Mouse (Mus musculus): ENCODE data around the gene Csf3. TPM values are rescaled to one million over a fixed set of nuclear protein-coding genes. Genes with fewer than 3 reads are reported as not detected.

Csf3 gene
- total and polyA plus RNA-seq, 2 experiments from 2014 or later = not detected

DNA sequence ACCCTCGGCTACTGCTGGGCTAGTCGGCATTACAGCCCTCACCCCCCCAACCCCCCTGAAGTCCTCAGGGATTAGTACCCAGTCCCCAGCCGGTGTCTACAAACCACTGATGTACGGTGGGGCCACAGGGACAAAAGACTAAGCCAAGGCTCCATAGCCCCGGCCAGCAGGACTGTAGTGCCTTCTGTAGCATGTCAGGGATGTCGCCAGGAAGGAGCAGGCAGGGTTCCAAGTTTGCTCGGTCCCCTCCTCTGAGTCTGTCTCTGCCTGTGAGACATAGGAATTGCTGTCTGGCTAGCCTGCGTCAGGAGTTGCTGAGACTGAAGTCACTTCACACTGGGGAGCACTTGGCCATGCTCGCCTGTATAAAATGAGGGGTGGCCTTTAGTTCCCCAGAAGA lies 6.8 kb upstream of the Csf3 start:
- Histone ChIP-seq H3K36me3 (ENCODE audit: insufficient read depth, low read length) (peaks cover 58% of the 10 kb centered on the region), H3K27me3 (ENCODE audit: insufficient read depth, low read length) (no peaks in the 10 kb centered on the region), H3K4me2 (ENCODE audit: low read depth, low read length) (no peak overlapping the region), H3K4me3 (ENCODE audit: low read length) (no peak overlapping the region), H3K9me3 (ENCODE audit: low read length) (no peaks in the 10 kb centered on the region), H3K27ac (no peak overlapping the region), H3K9ac (replicated peaks; ENCODE audit: low read length) (no peak overlapping the region), H3K4me1 (ENCODE audit: insufficient read depth, low read length) (no peaks in the 10 kb centered on the region)
- WGBS = 57% methylated on average over 9 of the region's 9 CpGs
- no peak for TF ChIP-seq CTCF (IDR thresholded peaks at IDR 0.05; ENCODE audit: low read depth)
- ATAC-seq = no peak
- no peak for DNase-seq (ENCODE audit: low spot score)

DNA sequence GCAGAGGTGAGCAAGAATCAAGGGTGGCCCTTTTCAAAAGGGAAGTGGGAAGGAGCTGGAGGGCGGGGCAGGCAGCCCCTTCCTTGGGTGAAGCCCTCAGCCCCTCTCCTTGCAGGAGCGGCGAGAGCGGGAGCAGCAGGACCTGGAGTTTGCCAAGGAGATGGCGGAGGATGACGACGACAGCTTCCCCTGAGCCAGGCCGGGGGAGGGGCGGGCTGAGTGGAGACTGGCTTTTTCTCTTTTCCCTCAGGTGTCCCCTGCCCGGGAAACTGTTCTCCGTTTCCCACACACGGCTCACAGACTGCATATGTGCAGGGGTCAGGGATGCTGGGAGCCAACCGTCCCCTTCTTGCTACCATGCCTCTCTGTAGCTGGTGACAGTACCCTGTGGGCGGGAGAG lies 5.7 kb upstream of the Csf3 start:
- no peak overlapping the region for H3K9ac ChIP-seq (replicated peaks; ENCODE audit: low read length)
- no peaks in the 10 kb centered on the region for H3K4me1 ChIP-seq (ENCODE audit: insufficient read depth, low read length)
- DNase-seq (ENCODE audit: low spot score) (no peak), ATAC-seq (no peak)
- TF ChIP-seq CTCF (IDR thresholded peaks at IDR 0.05; ENCODE audit: low read depth) = no peak
- 74% methylated on average over 14 of the region's 14 CpGs for WGBS
- H3K9me3 ChIP-seq (ENCODE audit: low read length) = no peaks in the 10 kb centered on the region
- H3K4me2 ChIP-seq (ENCODE audit: low read depth, low read length) = no peak overlapping the region
- H3K36me3 ChIP-seq (ENCODE audit: insufficient read depth, low read length) = peaks cover 47% of the 10 kb centered on the region
- H3K27me3 ChIP-seq (ENCODE audit: insufficient read depth, low read length) = no peaks in the 10 kb centered on the region
- H3K27ac ChIP-seq = no peak overlapping the region; the same call in 1 of the 2 replicates
- no peak overlapping the region for H3K4me3 ChIP-seq (ENCODE audit: low read length)

DNA sequence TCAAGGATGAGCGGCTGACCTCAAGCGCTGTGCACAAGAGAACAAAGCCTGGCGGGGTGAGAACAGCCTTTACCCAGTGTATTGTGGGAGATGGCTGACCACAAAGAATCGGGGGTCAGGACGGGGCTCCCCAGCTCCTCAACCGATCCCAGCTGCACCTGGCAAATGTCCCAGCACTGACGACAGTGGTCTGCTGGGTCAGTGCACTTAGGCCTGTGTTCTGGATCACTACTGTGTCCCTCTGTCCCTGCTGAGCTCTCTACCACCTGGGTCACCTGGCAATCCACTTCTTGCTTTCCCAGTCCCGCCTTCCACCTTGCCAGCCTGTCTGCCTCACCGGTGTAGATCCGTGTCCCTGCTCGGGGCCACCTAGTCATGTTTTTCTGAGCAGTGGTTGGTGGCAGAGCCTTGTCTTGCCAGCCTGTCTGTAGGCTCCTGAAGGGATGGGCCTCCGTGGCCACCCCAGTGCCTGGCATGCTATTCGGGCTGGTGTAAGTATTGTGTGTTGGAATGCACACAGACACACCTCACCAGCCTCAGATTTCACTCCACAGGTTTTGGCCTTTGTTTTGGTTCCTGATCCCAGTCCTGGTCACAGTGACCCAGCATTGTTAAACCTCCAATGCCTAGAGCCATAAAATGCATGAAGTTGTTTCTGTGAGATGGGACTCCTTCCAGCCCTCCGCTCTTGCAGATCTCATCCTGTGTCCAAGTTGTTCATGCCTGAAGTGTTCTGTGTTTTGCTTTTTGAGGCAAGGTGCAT lies 4.4 kb upstream of the Csf3 start:
- H3K27ac ChIP-seq = no peak overlapping the region
- peaks cover 35% of the 10 kb centered on the region for H3K36me3 ChIP-seq (ENCODE audit: insufficient read depth, low read length)
- 82% methylated on average over 14 of the region's 14 CpGs for WGBS
- no peaks in the 10 kb centered on the region for H3K27me3 ChIP-seq (ENCODE audit: insufficient read depth, low read length)
- DNase-seq (ENCODE audit: low spot score) = no peak
- H3K9me3 ChIP-seq (ENCODE audit: low read length) = no peaks in the 10 kb centered on the region
- H3K9ac ChIP-seq (replicated peaks; ENCODE audit: low read length) = no peak overlapping the region
- H3K4me2 ChIP-seq (ENCODE audit: low read depth, low read length) = no peak overlapping the region
- TF ChIP-seq CTCF (IDR thresholded peaks at IDR 0.05; ENCODE audit: low read depth) = no peak
- no peaks in the 10 kb centered on the region for H3K4me1 ChIP-seq (ENCODE audit: insufficient read depth, low read length)
- no peak overlapping the region for H3K4me3 ChIP-seq (ENCODE audit: low read length)
- no peak for ATAC-seq

DNA sequence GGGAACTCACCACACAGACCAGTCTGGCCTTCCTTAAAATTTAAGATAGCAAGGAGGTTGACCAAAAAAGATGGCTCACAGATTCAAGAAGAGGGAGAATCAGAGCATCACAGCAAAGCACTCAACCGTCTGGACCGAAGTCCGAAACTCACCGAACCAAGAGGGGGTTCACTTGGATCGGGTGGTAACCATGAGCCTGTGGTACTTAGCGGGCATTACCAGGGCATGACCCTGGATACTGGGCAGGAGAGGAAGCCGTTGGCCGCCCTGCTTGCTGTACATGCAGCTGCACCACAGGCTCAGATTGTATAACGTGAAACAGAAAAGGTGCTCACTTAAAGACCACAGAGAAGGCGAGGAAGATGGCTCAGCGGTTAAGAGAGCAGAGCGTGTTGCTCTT lies 3.8 kb upstream of the Csf3 start:
- peaks cover 29% of the 10 kb centered on the region for H3K36me3 ChIP-seq (ENCODE audit: insufficient read depth, low read length)
- no peak overlapping the region for H3K27ac ChIP-seq
- no peaks in the 10 kb centered on the region for H3K4me1 ChIP-seq (ENCODE audit: insufficient read depth, low read length)
- H3K9me3 ChIP-seq (ENCODE audit: low read length) = no peaks in the 10 kb centered on the region
- H3K4me2 ChIP-seq (ENCODE audit: low read depth, low read length) = no peak overlapping the region
- no peak overlapping the region for H3K9ac ChIP-seq (replicated peaks; ENCODE audit: low read length)
- DNase-seq (ENCODE audit: low spot score) (no peak), ATAC-seq (no peak)
- 91% methylated on average over 12 of the region's 12 CpGs for WGBS
- H3K27me3 ChIP-seq (ENCODE audit: insufficient read depth, low read length) = no peaks in the 10 kb centered on the region
- no peak overlapping the region for H3K4me3 ChIP-seq (ENCODE audit: low read length)
- TF ChIP-seq CTCF (IDR thresholded peaks at IDR 0.05; ENCODE audit: low read depth) = no peak

DNA sequence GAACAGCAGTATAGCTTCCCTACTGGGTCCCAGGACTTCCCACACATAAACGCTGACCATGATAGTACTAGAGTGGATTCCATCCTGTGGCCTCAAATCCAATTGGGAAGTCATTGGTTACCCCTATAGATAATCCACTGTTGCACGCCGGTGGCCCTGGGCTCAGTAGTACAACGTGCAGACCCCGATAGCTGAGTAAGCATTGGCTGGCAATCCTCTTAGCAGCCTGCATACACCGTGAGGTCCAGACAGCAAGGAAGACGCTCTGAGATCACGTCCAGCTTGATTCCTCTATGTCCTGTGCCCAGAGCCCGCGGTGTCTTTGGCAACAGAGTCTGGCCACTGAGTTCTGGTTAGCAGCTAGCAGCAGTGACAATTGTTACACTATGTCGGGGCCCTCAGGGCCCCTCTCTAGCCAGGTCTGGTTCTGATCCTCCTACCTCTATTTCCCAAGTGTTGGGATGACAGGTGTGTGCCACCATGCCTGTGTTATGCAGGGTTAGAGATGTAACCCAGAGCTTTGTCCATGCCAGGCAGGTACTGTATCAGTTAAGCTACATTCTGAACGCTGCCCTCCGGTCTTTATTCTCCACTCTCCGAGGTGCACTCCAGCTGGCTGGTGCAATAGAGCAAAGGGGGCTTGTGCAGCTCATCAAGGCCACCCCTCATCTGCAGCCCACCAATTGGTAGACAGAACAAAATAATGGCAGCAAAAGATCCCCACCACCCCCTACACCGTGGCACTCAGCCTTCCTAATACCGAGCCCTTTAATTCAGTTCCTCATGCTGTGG lies 2.0 kb upstream of the Csf3 start:
- Histone ChIP-seq H3K9ac (replicated peaks; ENCODE audit: low read length) (no peak overlapping the region), H3K27me3 (ENCODE audit: insufficient read depth, low read length) (no peaks in the 10 kb centered on the region), H3K4me3 (ENCODE audit: low read length) (no peak overlapping the region), H3K4me2 (ENCODE audit: low read depth, low read length) (no peak overlapping the region), H3K36me3 (ENCODE audit: insufficient read depth, low read length) (peaks cover 15% of the 10 kb centered on the region), H3K4me1 (ENCODE audit: insufficient read depth, low read length) (no peaks in the 10 kb centered on the region), H3K27ac (no peak overlapping the region), H3K9me3 (ENCODE audit: low read length) (no peaks in the 10 kb centered on the region)
- WGBS = 82% methylated on average over 16 of the region's 16 CpGs
- no peak for ATAC-seq
- no peak for DNase-seq (ENCODE audit: low spot score)
- TF ChIP-seq CTCF (IDR thresholded peaks at IDR 0.05; ENCODE audit: low read depth) = no peak

DNA sequence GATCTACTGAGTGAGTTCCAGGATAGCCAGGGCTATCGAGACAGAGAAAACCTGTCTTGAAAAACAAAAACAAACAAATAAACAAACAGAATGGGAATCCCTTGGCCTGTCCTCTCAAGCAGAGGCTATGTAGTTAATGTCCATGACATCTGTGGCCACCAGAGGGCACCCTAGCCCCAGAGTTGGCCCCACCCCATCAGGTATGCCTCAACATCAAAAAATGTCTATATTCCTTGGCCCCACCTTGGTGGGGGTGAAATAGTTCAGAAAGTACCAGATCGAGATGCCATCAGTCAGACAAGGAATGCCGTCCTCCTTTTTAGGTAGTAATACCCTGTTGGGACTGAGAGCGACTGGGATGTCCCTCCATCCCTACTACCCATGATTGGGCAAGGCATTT lies 1.2 kb upstream of the Csf3 start:
- Histone ChIP-seq H3K9ac (replicated peaks; ENCODE audit: low read length) (no peak overlapping the region), H3K4me2 (ENCODE audit: low read depth, low read length) (no peak overlapping the region), H3K27ac (no peak overlapping the region), H3K4me3 (ENCODE audit: low read length) (no peak overlapping the region), H3K36me3 (ENCODE audit: insufficient read depth, low read length) (peaks cover 10% of the 10 kb centered on the region), H3K9me3 (ENCODE audit: low read length) (no peaks in the 10 kb centered on the region), H3K4me1 (ENCODE audit: insufficient read depth, low read length) (no peaks in the 10 kb centered on the region), H3K27me3 (ENCODE audit: insufficient read depth, low read length) (no peaks in the 10 kb centered on the region)
- DNase-seq (ENCODE audit: low spot score) (peak; percentile 81), ATAC-seq (peak; percentile 69)
- peak; percentile 90 for TF ChIP-seq CTCF (IDR thresholded peaks at IDR 0.05; ENCODE audit: low read depth)
- 35% methylated on average over 4 of the region's 4 CpGs for WGBS

DNA sequence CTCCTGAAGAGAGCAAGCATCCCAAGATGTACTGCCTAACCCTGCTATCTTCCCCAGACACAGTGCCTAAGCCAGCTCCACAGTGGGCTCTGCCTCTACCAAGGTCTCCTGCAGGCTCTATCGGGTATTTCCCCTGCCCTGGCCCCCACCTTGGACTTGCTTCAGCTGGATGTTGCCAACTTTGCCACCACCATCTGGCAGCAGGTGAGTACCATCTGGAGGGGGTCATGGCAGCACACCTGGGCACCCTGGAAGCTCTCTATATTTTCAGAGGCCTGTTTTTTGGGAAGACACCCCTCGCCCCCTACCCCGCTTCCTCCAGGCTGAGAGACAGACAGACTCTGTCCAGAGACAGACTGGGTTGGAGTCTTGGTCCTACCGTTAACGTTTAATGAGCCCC lies 1.3 kb downstream of the Csf3 start:
- no peaks in the 10 kb centered on the region for H3K4me1 ChIP-seq (ENCODE audit: insufficient read depth, low read length)
- ATAC-seq = no peak
- H3K4me2 ChIP-seq (ENCODE audit: low read depth, low read length) = no peak overlapping the region
- H3K9ac ChIP-seq (replicated peaks; ENCODE audit: low read length) = no peak overlapping the region
- no peaks in the 10 kb centered on the region for H3K27me3 ChIP-seq (ENCODE audit: insufficient read depth, low read length)
- H3K27ac ChIP-seq = no peak overlapping the region
- no peak overlapping the region for H3K4me3 ChIP-seq (ENCODE audit: low read length)
- TF ChIP-seq CTCF (IDR thresholded peaks at IDR 0.05; ENCODE audit: low read depth) = no peak
- DNase-seq (ENCODE audit: low spot score) = no peak
- H3K9me3 ChIP-seq (ENCODE audit: low read length) = no peaks in the 10 kb centered on the region
- peaks cover 19% of the 10 kb centered on the region; the same call in 1 of the 2 replicates for H3K36me3 ChIP-seq (ENCODE audit: insufficient read depth, low read length)
- WGBS = 64% methylated on average over 5 of the region's 5 CpGs

Measured in hindbrain, postnatal 0 days (tissue).